Mouse (Mus musculus) kidney, postnatal 25 days (tissue): ENCODE measurements around the gene Pigx.
A peak's percentile ranks its signal among the peaks of the same experiment; 100 is the strongest.

Source experiments
- DNase-seq, 2 experiments: peaks; one replicate each; pipeline ENCODE4 v3.0.0; 2021; ENCODE audit warnings: mixed read lengths in 2 of 2

The Pigx gene

DNA sequence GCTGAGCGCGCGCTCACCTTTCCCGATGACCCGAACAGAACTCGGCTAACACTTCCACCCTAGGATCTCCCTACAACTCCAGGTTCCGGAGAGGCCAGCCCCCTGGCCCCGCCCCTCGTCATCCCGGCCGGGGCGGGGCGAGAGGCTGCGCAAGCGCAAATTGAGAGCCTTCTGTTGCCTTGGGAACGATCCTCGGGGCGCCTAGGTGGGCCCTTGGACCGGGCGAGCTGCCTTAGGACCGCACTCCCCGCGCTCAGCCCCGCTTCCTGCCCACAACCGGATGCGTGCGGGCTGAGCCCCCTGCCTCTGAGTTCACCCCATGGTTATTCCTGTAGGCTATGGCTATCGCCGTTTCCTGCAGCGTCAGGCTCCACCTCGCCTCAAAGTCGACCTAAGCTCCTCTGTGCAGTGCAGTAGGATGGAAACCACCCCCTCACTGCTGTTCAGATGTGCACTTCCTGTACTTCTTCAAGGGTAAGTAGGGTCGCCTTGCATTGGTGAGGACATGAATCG lies at the start of gene Pigx, which contains the start of gene Cep19:
TSS of gene Pigx (minus strand) at position 103 of the 513 bp plus-strand sequence.
TSS of gene Cep19 (plus strand) at position 163 of the 513 bp plus-strand sequence.
- DNase-seq: peak; percentile 90 to 95

DNA sequence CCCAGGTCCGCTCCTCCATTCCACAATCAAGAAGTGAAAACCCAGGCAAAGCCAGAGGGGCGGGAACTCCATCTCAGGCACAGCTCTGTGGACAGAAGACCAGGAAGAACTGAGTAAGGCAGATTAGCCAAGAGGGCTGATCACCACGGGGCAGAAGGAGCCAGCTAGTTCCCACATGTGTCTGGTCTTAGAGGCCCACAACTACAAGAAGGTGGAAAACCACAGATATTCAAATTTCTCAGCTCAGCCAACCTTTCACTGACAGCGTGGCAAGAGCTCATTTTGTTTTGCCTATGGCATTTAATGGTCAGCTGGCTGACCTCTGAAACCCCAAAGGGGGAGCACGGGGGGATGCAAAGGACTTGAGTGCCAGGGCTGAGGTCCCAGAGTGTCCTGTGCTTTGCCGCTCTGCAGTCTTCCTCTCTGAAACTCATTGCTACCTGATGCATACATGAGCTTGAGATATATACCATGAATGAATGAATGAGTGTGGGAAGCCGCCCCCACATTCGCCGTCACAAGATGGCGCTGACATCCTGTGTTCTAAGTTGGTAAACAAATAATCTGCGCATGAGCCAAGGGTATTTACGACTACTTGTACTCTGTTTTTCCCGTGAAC lies 48.2 kb upstream of the Pigx start:
- DNase-seq: no peak

DNA sequence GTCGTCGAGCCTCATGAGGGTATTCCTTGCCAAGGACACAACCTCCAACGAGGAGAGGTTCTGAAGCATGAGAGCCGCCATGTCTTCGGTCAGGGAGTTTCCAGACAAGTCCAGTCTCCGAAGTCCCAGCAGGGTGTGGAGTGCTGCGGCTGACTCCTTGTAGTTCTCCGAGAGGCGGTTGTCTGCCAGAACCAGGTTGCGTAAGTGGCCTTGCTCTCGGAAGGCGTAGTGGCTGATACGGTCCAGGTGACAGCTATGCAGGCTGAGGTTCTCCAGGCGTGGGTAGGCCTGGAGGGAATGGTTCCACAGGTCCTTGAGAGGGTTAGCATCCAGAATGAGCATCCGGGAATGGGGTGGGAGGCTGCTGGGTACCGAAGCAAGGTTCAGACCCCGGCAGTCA lies 45.1 kb upstream of the Pigx start:
- no peak for DNase-seq

DNA sequence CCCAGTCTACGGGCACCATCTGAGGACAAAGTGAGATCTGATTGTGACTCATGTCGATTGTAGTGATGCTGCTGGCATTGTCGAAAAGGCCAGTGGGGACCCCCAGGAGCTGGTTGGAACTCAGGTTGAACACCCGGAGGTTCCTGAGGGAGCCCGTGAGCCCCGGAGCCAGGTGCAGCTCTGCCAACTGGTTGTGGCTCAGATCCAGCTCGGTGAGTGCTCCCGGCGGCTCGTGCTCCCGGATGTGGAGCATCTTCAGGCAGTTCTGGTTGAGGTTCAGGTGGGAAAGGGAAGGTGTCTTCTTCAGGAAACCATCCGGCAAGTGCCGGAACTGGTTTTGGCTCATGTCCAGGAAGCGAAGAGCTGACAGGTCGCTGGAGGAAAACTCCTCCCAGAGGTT lies 44.2 kb upstream of the Pigx start:
- DNase-seq: no peak

DNA sequence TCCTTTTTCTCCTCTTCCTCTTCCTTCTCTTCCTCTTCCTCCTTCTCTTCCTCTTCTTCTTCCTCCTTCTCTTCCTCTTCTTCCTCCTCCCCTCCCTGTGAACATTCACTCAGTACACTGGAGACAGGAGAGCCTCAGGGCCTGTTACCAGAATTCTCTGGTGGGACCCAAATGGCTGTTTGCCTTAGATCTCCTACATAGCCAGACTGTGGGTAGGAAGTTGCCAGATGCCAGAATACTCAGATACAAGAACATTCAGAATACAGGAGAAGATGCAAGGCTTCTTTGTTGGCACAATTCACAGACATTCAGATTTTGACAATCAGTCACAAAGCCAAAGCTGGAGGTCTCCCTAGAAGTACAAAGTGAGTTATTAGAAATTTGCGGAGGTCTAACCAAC lies 39.4 kb upstream of the Pigx start:
- DNase-seq: no peak

DNA sequence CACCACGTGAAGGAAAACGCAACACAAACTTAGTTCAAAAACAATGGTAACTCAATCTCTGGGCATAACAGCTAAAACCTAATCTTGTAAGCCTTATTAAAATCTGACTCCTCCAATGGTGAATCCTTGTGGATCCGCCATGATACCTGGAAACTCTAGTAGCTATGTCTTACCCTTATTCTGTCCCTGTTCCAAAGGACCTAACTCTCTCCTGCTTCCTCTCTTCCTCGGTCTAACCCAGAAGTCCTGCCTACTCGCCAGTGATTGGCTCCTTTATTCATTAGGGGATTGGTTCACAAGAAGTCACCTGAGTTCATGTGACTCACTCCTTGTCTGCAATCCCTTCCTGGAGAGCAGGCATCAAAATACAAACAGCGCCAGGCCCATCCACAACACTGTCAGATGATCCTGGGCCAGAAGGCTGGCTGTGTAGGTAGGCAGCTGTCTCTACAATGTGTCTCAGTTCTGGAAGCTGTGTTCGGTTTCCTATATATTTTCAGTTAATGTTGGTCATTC lies 36.4 kb upstream of the Pigx start:
- no peak for DNase-seq

DNA sequence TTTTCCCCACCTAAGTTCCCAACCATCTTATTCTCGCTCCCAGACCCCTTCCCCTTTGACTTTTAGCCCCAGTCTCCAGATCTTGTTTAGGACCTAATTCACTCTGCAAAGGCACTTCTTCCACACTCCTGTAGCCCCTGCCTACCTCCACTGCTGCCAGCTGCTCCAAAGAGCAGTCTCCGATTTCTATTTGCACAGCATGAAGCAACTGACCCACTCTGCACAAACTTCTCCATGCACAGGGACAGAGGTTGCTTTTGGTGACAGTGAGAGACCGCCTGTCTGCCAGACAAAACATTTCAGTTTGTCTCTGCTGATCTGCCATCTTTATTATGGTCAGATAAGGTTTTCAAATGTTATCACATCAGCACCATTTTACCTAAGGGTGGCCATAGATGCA lies 33.6 kb upstream of the Pigx start:
- no peak for DNase-seq

DNA sequence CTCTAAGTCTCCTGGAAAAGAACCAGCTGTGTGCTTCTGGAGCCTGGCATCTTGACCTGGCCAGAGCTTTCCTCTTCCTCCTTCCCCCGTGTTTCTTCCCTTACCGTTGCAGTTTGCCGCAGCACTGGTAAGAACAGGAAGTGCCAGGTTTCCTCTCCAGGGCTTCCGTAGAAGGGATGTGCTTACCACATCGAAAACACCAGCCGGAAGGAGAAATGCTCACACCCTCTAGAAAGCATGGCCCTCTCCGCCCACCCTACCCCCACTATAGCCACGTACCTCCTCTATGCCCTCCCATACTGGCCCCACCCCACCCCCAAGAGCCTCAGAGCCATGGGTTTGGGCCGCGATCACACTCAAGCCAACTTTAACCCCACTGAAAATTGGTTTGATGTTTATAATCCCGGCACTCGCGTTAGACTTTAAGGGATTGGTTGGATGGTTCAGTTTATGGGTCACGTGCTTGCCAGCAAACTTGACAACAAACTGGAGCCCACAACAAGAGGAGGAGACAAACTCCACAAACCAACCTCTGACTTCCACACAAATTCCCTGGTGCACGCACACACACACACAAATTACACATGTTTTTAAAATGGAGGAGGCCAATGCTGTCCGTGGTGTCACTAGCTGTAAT lies 30.8 kb upstream of the Pigx start:
- DNase-seq: peak; percentile 40 to 73

DNA sequence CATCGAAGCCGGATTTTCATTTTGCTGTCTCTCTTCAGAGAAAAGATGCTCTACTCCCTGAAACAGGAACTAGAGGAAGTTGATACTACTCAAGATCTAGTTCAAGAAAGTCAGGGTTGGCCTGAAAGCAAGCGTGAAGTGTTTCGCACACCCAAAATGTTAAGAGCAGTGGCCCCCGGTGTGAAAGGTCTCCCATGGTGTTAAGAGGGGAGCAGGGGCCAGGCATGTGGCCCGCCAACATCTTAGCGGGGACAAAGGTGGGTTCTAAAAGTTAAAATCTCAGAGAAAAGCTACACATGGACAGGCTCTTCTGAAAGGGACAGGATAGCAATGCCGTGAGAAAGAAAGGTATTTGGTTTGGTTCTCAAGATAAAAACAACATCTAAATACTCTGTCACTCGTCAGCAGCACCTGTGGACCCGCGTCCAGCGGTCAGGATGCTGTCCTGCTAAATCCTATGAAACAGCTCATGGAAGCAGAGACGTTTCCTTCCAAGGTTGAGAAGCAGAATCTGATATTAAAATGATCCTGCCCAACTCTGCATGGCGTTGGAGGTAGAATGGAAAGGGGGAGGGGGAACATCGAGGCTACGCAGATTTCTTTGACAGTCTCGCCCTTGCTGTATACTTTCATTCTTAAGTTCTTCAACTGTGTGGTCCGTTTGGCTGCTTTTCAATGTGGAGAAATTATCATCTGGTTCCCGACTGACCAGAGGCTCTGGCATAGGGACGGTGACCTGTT lies 30.1 kb upstream of the Pigx start:
- DNase-seq: no peak

DNA sequence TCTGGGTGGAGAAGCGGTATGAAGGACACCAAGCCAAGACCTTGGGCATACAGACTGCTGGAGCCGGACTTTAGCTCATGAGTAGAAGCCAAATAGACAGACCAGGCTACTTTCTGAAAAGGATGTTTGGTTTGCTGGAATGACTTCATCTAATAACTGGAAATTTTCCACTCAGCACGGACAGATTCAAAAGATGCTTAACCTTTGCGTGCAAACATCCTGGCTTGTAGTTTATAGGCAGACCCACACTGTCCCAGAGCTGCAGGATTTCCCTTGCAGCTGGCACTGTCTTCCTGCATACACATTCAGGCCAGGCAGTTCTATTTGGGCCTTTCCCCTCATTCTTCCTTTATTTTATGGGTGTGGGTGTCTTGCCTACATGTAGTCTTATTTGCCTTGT lies 27.5 kb upstream of the Pigx start:
- no peak for DNase-seq

DNA sequence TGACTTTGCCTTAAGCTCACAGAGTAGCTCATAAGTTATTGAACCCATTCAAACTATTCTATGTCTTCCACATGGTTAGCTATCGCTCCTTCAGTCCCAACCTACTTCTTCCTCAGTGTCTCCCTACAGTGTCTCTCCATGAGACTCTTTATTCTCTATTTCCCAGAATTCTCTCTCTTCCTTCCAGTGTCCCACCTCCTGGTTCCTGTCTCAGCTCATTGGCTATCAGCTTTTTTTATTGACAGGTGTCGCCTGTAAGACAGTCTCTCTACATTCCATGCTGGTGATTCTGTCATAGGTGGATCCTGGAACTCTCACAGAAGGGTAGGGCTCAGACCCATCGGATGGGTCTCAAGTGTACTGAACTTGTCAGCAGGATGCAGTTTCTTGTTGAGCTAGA lies 25.8 kb upstream of the Pigx start:
- DNase-seq: no peak

DNA sequence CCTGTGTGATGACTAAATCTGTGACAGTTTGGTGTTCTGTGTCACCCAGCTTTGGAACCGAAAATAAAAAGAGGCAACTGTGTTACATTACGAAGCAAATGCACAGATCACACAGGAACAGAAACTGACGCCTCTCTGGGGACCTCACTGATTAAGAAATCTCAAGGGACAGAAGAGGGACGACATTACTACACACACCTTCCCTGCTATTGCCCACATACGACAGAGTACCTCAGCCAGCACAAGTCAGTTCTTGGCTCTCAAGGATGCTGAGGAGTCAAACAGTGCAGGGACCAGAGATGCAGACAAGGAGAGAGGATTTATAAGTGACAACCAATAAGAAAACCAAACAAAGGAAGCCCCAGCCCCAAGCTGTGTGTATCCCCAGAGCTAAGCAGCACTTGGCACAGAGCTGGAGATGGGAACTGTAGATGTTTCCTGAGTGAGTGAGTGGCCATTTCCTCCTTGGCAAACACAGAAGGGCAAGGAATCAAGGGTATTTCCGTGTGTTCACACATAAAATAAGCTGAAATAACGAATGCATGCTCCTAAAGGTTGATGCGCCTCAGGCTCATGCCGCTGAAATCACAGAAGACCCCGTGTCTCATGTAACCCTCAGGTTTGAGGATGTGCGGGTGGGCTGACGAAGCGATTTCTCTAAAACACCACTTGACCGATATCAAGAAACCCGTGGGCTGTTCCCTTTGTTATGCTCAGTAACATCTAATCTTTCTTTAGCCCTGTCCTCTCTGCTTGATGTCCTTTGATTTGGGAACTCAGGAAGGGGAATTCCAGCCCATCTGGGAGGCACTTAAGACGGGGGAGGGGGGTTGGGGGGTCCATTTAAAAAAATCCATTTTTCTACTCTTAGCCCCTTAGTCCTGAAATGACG lies 25.1 kb upstream of the Pigx start:
- DNase-seq: peak; percentile 36 to 62

DNA sequence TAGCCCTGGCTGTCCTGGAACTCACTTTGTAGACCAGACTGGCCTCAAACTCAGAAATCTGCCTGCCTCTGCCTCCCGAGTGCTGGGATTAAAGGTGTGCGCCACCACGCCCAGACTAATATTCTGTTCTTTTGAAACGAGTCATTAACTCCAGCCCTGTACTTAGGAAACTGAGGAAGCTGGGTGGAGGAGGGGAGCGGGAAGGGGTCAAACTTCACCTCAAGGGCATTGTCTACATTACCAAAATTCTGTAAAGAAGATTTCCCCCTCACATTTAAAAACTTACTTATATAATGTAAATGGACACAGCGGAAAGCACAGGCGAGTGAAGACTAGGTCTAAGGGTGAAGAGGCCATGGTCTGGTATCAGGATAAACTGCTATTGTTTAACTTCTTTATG lies 24.5 kb upstream of the Pigx start:
- no peak for DNase-seq

DNA sequence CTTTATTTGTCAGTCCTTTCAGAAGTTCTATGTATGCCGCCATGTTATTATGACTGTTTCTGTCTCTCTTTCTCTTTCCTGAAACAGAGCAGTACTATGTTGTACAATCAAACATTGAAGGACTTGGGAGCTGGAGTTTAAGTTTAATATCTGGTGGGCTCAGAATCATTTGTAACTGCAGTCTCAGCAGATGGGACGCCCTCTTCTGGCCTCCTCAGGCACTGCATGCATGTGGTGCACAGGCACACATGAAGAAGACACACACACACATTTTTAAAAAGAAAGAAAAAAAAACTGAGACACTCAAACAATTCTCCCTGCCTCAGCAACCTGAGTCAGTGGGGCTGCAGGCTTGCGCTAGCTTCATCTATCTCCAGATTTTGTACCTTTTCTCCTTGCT lies 20.9 kb upstream of the Pigx start:
- DNase-seq: no peak

DNA sequence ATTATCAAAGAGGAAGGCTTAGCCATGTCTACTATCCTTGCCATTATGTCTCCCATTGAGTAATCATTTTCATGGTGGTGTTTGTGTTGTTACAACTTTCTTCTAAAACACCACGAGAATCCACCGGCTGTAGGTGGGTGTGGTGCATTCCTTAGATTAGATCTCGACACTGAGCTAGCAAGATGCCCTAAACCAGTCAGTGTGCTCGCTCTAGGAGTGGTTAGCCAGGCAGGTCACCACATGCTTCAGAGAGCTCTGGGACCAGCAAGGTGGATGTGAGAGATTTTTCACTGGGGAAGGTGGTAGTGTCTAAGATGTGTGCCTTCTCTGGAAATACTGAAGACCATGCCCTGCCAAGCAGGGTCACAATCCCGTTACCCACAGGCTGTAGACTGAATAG lies 16.6 kb upstream of the Pigx start:
- no peak for DNase-seq

DNA sequence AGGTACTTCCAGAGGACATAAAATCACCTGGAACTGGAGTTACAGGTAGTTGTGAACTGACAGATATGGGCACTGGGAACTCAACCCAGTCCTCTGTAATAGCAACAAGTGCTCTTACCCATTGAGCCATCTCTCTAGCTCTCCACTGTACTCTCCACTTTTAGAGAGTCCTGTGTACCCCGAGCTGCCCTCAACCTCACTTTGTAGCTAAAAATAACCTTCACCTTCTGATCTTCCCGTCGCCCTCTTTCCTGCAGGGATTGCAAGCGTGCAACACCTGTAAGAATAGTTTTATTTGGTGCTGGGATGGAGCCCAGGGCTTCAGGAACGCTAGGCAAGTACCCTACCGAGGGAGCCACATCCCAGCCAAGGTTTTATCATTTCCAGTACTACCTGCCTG lies 16.2 kb upstream of the Pigx start:
- DNase-seq: no peak

DNA sequence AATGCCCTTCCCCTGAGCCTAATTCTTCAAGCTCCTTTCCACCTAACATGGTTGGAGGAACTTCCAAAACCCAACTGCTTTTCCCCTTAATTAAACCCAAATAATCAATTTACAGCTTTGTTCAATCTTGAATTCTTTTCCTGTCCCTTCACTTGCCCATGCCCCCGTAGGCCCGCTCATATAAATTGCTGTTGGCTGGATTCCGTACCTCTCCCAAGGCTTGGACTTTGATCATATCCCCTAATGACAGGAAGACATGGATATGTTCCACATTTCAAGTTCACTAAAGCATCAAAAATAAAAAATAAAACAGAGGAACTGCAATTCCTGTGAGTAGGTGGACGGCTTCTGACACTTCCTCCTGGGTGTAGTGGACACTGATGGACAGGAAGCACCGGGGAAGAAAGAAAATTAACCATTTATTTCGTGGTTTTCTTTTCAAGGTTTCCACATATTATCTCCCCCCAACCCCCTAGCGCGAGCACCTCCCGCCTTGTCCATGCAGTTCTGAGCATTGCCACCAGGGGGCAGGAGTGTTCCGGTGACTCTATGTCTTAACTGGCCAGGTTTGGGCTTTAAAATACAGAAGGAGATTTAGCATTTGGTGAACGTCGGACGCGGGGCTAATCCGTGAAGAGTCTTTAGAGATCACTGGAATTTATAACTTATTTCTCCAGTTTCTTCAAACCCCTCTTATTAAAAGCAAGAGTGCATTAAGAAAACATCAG lies 15.6 kb upstream of the Pigx start:
- peak; percentile 82 to 91 for DNase-seq

DNA sequence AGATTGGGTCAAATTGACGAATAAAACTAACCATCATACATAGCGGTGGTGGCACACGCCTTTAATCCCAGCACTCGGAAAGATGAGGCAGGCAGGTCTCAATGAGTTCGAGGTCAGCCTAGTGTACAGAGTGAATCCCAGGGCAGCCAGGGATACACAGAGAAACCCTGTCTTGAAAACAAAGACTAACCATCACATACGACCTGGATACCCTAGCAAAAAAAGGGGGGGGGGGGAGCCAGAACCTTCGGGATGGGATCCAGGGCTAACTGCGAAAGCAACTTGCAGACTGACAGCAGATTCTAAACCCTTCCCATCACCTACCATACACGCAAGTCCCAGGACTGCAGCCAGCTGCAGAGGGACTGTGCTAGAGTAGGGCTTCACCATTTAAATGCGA lies 14.9 kb upstream of the Pigx start:
- DNase-seq: no peak

DNA sequence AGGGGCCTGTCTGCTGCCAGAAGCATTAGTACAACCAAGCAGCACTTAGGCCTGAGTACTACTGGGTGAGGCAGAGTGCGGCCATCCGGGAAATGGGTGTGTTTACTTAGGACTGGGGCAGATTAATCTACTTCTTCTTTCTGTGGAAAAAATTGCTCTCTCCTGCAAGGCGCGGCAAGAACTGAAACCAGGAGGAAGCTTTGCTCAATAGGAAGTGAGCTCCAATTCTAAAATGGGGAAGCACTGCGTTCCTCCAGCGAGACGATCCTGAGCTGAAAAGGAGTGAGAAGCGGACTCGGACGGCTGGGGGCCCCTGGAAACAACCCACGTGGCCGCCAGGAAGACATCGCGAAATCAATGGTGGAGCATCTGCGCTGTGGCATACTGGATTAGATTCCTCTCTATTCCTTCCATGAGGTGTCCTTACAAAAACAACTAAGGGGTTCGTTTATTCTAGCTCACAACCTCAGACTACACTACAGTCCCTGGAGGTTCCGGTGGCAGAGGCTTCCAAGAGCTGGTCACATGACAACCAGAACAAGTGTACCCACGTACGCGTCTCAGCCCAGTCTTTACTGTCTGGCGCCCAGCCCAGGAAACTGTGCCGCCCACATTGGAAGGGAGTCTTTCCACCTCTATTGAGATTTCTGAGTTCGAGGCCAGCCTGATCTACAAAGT lies 14.1 kb upstream of the Pigx start:
- peak; percentile 60 to 73 for DNase-seq

DNA sequence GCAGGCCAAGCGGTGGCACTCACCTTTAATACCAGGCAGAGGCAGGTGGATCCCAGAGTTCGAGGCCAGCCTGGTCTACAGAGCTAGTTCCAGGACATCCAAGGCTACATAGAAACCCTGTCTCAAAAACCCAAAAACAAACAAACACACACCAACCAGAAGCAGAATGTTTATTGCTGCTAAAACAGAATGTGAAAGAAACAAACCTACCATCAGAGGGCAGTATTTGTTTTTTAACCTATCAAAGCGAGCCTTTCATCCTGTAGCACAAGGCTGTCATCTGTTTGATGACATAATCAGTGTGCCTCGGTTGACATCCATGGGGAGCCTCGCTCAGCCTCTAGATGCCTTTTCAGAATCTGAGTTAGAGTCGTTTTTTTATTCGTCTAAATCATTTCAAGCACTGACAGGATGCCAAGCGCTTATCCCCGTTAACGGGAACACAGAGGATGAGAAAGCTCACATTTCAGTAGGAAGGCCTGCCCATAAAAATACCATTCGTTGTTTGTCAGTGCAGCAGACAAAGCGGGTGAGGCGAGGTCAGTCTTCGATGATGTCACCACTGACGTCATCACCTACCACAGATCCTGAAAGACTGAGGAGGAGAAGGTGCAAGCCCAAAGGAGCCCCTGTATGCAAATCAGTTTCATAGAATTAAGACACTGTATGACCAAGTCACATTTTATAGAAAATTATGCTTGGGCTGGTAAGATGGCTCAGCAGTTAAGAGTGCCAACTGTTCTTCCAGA lies 11.6 kb upstream of the Pigx start:
- no peak for DNase-seq

DNA sequence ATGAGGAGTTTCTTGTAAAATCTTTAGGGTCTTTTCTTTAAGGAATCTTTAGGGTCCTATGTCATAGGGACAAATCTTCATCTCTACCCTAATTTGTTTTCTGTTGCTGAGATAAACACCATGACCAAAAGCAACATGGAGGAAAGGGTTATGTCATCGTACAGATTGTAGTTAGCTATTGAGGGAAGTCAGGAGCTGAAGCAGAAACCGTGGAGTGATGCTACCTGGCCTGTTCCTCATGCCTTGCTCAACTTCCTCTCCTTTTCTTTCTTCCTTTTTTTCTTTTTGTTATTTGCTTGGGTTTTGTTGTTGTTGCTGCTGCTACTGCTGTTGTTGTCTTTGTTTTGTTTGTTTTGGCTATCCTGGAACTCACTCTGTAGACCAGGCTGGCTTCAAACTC lies 9.0 kb upstream of the Pigx start:
- DNase-seq: no peak
